Mouse (Mus musculus): ENCODE results near the gene Cadps. TPM values are rescaled to one million over a fixed set of nuclear protein-coding genes. Genes with fewer than 3 reads are reported as not detected.

The Cadps gene
- polyA plus RNA-seq, 1 experiment from 2014 or later: 1.9 TPM

DNA sequence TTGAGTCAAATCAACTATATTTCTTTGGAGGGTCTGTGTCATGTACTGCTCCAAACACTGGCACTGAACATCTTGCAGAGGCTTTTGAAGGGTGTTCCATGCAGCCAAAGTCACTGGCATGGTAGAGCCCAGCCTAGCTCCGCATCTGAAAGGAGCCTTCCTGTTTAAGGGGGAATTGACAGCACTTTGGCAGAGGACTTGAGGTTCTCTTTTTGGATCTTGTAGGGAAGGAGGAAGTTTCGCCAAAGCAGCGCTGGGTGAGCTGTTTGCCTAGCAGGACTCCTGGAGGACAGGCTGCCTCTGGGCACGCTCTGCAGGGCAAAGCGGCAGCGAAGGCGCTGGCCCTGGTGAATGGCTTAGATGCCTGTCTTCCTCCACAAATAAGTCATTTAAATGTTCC lies 363.2 kb downstream of the Cadps start:
- H3K9ac ChIP-seq (ENCODE audit: low read depth, low read length): no peak overlapping the region
- H3K9me3 ChIP-seq (replicated peaks; ENCODE audit: control insufficient read depth, low read length): no peaks in the 10 kb centered on the region
- 58% methylated on average over 7 of the region's 7 CpGs for WGBS (ENCODE audit: insufficient replicate concordance)

DNA sequence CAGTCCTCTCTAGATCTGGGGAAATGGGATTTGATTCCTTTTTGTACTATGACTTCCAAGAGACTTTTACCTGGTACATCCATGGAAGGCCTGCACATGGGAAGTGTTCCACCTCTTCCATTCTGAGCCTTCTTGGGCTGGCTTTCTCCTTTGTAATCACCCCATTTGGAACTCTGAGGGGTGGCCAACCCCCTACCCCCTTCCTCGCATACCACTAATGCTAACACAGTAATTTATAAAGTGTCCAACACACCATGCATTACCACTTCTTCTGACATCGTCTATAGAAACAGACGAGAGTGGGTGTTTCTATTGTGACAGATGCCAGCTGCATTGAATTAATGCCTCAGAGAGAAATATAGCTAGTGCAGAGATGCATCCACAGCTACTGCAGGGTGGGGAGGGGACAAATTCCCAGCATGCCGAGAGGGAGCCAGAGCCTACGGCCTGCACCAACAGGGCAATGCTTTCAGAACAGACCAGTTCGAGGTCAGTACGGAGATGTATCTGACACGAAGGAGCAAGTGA lies 367.8 kb downstream of the Cadps start:
- 75% methylated on average over 8 of the region's 8 CpGs for WGBS (ENCODE audit: insufficient replicate concordance)
- ATAC-seq (replicated peaks; ENCODE audit: insufficient number of reproducible peaks, low FRiP score, low TSS enrichment): no peak
- H3K4me3 ChIP-seq (ENCODE audit: low read depth, low read length): no peak overlapping the region
- no peak overlapping the region for H3K9ac ChIP-seq (ENCODE audit: low read depth, low read length)
- no peaks in the 10 kb centered on the region for H3K27me3 ChIP-seq (ENCODE audit: control insufficient read depth, insufficient read depth, low read length)
- no peaks in the 10 kb centered on the region for H3K36me3 ChIP-seq (ENCODE audit: control insufficient read depth, insufficient read depth, low read length)
- no peaks in the 10 kb centered on the region for H3K4me1 ChIP-seq (ENCODE audit: control insufficient read depth, insufficient read depth, low read length)
- no peak overlapping the region for H3K4me2 ChIP-seq
- H3K27ac ChIP-seq (ENCODE audit: low read depth, low read length): no peak overlapping the region
- H3K9me3 ChIP-seq (replicated peaks; ENCODE audit: control insufficient read depth, low read length): no peaks in the 10 kb centered on the region

More for the DNA sequence above, 363.2 kb downstream of the Cadps start:
- no peak for ATAC-seq (replicated peaks; ENCODE audit: insufficient number of reproducible peaks, low FRiP score, low TSS enrichment)
- Histone ChIP-seq H3K4me3 (ENCODE audit: low read depth, low read length) (no peak overlapping the region), H3K36me3 (ENCODE audit: control insufficient read depth, insufficient read depth, low read length) (no peaks in the 10 kb centered on the region), H3K4me1 (ENCODE audit: control insufficient read depth, insufficient read depth, low read length) (no peaks in the 10 kb centered on the region), H3K27ac (ENCODE audit: low read depth, low read length) (no peak overlapping the region), H3K4me2 (no peak overlapping the region), H3K27me3 (ENCODE audit: control insufficient read depth, insufficient read depth, low read length) (no peaks in the 10 kb centered on the region)

DNA sequence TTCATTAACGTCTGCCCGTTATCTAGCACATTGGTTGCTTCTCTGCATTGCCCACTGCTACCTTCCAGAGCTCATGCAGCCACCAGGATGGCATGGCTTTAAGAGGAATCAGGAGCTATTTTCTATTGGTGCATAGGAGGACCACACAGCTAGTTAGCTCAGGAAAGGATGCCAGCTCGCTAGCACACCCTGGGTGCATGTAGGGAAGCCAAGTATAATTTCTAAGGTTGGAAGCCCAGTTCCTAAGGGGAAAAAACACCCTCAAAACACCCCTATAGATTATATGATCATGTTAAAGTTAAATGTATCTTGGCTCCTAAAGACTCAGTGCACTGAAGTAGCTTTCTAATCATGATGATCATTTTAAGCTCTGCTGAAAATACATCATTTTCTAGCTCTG lies 372.1 kb downstream of the Cadps start:
- no peak overlapping the region for H3K4me2 ChIP-seq
- H3K27ac ChIP-seq (ENCODE audit: low read depth, low read length): no peak overlapping the region
- H3K9ac ChIP-seq (ENCODE audit: low read depth, low read length): no peak overlapping the region
- no peak for ATAC-seq (replicated peaks; ENCODE audit: insufficient number of reproducible peaks, low FRiP score, low TSS enrichment)
- 57% methylated on average over 3 of the region's 3 CpGs for WGBS (ENCODE audit: insufficient replicate concordance)
- H3K36me3 ChIP-seq (ENCODE audit: control insufficient read depth, insufficient read depth, low read length): no peaks in the 10 kb centered on the region
- no peak overlapping the region for H3K4me3 ChIP-seq (ENCODE audit: low read depth, low read length)
- H3K9me3 ChIP-seq (replicated peaks; ENCODE audit: control insufficient read depth, low read length): no peaks in the 10 kb centered on the region
- no peaks in the 10 kb centered on the region for H3K27me3 ChIP-seq (ENCODE audit: control insufficient read depth, insufficient read depth, low read length)
- no peaks in the 10 kb centered on the region for H3K4me1 ChIP-seq (ENCODE audit: control insufficient read depth, insufficient read depth, low read length)

DNA sequence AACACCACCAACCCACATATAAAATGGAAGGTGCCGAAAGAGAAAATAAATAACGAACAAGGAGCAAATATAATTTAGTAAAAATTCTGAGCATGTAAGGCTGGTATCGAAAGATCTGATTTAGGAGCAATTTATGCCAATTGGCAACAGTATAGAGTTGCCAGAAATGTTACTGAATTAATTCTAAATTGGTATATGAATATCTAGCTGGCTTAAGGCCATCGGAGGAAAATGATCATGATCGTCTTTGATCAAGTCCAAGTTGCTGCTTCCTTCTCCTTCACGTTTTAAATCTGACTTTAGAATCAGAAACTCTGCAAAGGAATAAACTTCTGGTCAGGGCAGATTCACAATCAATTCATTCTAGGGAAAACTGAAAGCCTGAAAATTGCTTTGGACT lies 374.0 kb downstream of the Cadps start:
- no peaks in the 10 kb centered on the region for H3K27me3 ChIP-seq (ENCODE audit: control insufficient read depth, insufficient read depth, low read length)
- no peak overlapping the region for H3K4me2 ChIP-seq
- H3K4me1 ChIP-seq (ENCODE audit: control insufficient read depth, insufficient read depth, low read length): no peaks in the 10 kb centered on the region
- no peak for ATAC-seq (replicated peaks; ENCODE audit: insufficient number of reproducible peaks, low FRiP score, low TSS enrichment)
- H3K9me3 ChIP-seq (replicated peaks; ENCODE audit: control insufficient read depth, low read length): no peaks in the 10 kb centered on the region
- no peak overlapping the region for H3K9ac ChIP-seq (ENCODE audit: low read depth, low read length)
- H3K4me3 ChIP-seq (ENCODE audit: low read depth, low read length): no peak overlapping the region
- WGBS (ENCODE audit: insufficient replicate concordance): 84% methylated on average over 6 of the region's 6 CpGs
- H3K36me3 ChIP-seq (ENCODE audit: control insufficient read depth, insufficient read depth, low read length): no peaks in the 10 kb centered on the region
- no peak overlapping the region for H3K27ac ChIP-seq (ENCODE audit: low read depth, low read length)

DNA sequence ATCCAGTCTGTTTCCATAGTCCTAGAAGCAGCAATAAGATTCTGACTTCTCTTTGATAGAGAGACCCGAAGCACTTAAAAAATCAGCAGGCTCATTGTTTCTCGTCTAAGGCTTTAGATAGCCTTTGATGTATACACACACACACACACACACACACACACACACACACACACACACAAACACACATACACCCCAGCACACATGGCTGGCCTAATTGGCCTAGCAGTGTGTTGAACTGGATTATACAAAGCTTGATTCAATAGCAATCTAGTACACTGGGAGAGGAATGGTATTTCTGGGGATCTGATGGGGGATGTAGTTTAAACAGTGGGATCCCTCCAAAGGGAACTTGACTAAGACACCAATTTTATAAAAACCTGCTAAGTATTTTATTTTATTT lies 381.9 kb downstream of the Cadps start:
- 61% methylated on average over 2 of the region's 2 CpGs for WGBS (ENCODE audit: insufficient replicate concordance)
- Histone ChIP-seq H3K27ac (ENCODE audit: low read depth, low read length) (no peak overlapping the region), H3K4me3 (ENCODE audit: low read depth, low read length) (no peak overlapping the region), H3K4me2 (no peak overlapping the region), H3K4me1 (ENCODE audit: control insufficient read depth, insufficient read depth, low read length) (no peaks in the 10 kb centered on the region), H3K36me3 (ENCODE audit: control insufficient read depth, insufficient read depth, low read length) (no peaks in the 10 kb centered on the region), H3K27me3 (ENCODE audit: control insufficient read depth, insufficient read depth, low read length) (no peaks in the 10 kb centered on the region), H3K9me3 (replicated peaks; ENCODE audit: control insufficient read depth, low read length) (no peaks in the 10 kb centered on the region), H3K9ac (ENCODE audit: low read depth, low read length) (no peak overlapping the region)
- ATAC-seq (replicated peaks; ENCODE audit: insufficient number of reproducible peaks, low FRiP score, low TSS enrichment): no peak

DNA sequence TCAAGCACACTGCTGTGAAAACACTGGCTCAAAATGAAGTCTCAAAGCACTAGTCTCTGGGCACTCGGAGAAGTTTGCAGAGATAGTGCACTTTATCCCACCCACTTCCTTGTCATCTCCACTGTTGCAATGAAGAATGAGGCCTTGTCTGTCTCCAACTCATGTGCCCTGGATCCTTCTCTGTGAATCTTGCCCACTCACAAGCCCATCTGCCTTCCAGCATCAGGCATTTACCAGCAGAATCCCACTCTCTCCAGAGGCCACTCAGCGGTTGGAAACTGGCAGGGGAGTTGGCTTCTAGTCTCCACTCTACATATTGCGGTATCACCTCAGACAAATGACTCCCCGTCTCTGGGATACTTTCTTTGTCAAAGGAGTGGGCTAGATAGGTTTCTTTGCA lies 384.9 kb downstream of the Cadps start:
- H3K27me3 ChIP-seq (ENCODE audit: control insufficient read depth, insufficient read depth, low read length): no peaks in the 10 kb centered on the region
- H3K27ac ChIP-seq (ENCODE audit: low read depth, low read length): no peak overlapping the region
- no peaks in the 10 kb centered on the region for H3K36me3 ChIP-seq (ENCODE audit: control insufficient read depth, insufficient read depth, low read length)
- no peak for ATAC-seq (replicated peaks; ENCODE audit: insufficient number of reproducible peaks, low FRiP score, low TSS enrichment)
- H3K9me3 ChIP-seq (replicated peaks; ENCODE audit: control insufficient read depth, low read length): no peaks in the 10 kb centered on the region
- WGBS (ENCODE audit: insufficient replicate concordance): 75% methylated on average over 4 of the region's 4 CpGs
- H3K4me3 ChIP-seq (ENCODE audit: low read depth, low read length): no peak overlapping the region
- H3K4me1 ChIP-seq (ENCODE audit: control insufficient read depth, insufficient read depth, low read length): no peaks in the 10 kb centered on the region
- H3K9ac ChIP-seq (ENCODE audit: low read depth, low read length): no peak overlapping the region
- no peak overlapping the region for H3K4me2 ChIP-seq

DNA sequence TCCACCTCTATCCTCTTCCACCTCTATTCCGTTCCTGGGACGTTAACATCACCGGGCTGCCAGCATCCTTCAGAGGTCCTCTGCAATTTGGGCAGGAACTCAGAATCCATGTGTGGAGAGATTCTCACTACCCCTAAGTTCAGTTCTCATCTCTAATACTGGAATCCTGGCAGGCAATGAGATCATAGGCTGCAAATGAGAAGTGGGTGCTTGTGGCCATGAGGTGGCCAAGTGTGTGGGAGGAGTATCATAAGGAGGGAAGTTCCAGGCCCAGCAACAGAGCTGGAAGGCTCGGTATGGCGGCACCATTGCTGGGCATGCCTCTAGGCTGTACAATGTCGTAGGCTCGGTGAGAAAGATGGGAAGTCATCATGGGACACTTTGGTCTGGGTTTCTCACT lies 385.5 kb downstream of the Cadps start:
- Histone ChIP-seq H3K27ac (ENCODE audit: low read depth, low read length) (no peak overlapping the region), H3K9ac (ENCODE audit: low read depth, low read length) (no peak overlapping the region), H3K27me3 (ENCODE audit: control insufficient read depth, insufficient read depth, low read length) (no peaks in the 10 kb centered on the region), H3K9me3 (replicated peaks; ENCODE audit: control insufficient read depth, low read length) (no peaks in the 10 kb centered on the region), H3K4me1 (ENCODE audit: control insufficient read depth, insufficient read depth, low read length) (no peaks in the 10 kb centered on the region), H3K36me3 (ENCODE audit: control insufficient read depth, insufficient read depth, low read length) (no peaks in the 10 kb centered on the region), H3K4me3 (ENCODE audit: low read depth, low read length) (no peak overlapping the region), H3K4me2 (no peak overlapping the region)
- ATAC-seq (replicated peaks; ENCODE audit: insufficient number of reproducible peaks, low FRiP score, low TSS enrichment): no peak
- 68% methylated on average over 7 of the region's 7 CpGs for WGBS (ENCODE audit: insufficient replicate concordance)

DNA sequence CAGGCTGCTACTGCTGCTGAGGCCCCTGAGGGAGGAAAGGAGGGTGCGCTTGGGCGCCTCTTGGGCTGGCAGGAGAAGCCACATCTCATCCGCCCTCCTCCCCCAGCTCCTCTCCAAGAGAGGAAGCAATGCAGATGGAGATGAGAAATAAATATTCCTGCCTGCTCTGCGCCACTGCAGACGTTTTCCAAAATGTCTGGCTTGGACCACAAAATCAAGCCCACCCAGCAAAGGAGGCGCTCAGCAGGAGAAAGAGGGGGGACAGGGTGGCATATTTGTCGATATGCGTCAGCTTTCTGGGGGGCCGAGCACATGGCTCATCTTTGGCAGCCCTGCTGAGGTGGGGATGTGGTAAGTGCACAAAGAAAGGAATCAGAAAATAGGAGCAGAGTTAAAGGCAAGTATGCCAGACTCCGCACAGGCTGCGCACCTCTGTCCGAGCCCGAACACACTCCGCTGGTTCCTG lies 385.9 kb downstream of the Cadps start:
- H3K4me1 ChIP-seq (ENCODE audit: control insufficient read depth, insufficient read depth, low read length): no peaks in the 10 kb centered on the region

DNA sequence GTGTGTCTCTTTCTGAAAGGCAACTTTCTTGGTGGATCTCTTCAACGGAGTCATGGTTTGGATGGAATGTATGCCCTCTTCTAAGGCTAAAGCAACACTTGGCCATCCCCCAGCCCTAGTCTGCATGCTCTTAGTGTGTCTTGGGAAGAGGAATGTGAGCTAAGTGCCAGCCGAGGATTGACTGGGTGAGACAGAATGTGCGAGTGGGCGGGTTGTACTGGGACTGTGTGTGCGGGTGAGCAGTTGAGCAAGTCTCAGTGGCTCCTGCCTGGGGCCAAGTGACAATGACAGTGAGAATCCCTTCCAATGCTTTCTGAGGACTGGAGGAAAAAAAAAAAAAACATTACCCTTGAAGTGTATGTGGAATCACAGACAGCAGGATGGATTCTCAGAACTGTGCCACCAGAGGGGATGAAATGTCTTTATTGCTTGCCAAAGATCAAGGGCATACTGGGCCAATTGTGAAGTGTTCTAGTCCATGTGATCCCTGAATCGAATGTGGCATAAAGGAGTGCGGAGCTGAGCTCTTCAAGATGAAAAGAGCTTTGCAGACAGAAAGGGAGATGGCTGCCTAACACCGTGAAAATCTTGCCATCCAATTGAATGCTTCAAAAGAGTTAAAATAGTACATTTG lies 394.7 kb downstream of the Cadps start:
- no peaks in the 10 kb centered on the region for H3K27me3 ChIP-seq (ENCODE audit: control insufficient read depth, insufficient read depth, low read length)
- 69% methylated on average over 8 of the region's 8 CpGs for WGBS (ENCODE audit: insufficient replicate concordance)
- no peak for ATAC-seq (replicated peaks; ENCODE audit: insufficient number of reproducible peaks, low FRiP score, low TSS enrichment)
- no peak overlapping the region for H3K27ac ChIP-seq (ENCODE audit: low read depth, low read length)
- H3K9me3 ChIP-seq (replicated peaks; ENCODE audit: control insufficient read depth, low read length): no peaks in the 10 kb centered on the region
- H3K9ac ChIP-seq (ENCODE audit: low read depth, low read length): no peak overlapping the region
- no peak overlapping the region for H3K4me2 ChIP-seq
- no peaks in the 10 kb centered on the region for H3K4me1 ChIP-seq (ENCODE audit: control insufficient read depth, insufficient read depth, low read length)
- H3K36me3 ChIP-seq (ENCODE audit: control insufficient read depth, insufficient read depth, low read length): no peaks in the 10 kb centered on the region
- no peak overlapping the region for H3K4me3 ChIP-seq (ENCODE audit: low read depth, low read length)

More for the DNA sequence above, 385.9 kb downstream of the Cadps start:
- no peak overlapping the region for H3K9ac ChIP-seq (ENCODE audit: low read depth, low read length)
- ATAC-seq (replicated peaks; ENCODE audit: insufficient number of reproducible peaks, low FRiP score, low TSS enrichment): no peak
- no peaks in the 10 kb centered on the region for H3K9me3 ChIP-seq (replicated peaks; ENCODE audit: control insufficient read depth, low read length)
- H3K4me3 ChIP-seq (ENCODE audit: low read depth, low read length): no peak overlapping the region
- H3K36me3 ChIP-seq (ENCODE audit: control insufficient read depth, insufficient read depth, low read length): no peaks in the 10 kb centered on the region
- H3K27me3 ChIP-seq (ENCODE audit: control insufficient read depth, insufficient read depth, low read length): no peaks in the 10 kb centered on the region
- 73% methylated on average over 14 of the region's 14 CpGs for WGBS (ENCODE audit: insufficient replicate concordance)
- no peak overlapping the region for H3K27ac ChIP-seq (ENCODE audit: low read depth, low read length)
- no peak overlapping the region for H3K4me2 ChIP-seq
